Mouse (Mus musculus): ENCODE measurements at regions not wholly inside any gene's neighbourhood (a gene's known extent, or its start where the extent isn't known, plus 50 kb on each side); places are given as distances from the start of the nearest gene placed in this dataset.

GRCm38 (mm10) chr7:133379373-133379772, 222.6 kb downstream of the Tex36 start:
- H3K27ac ChIP-seq (replicated peaks; ENCODE audit: insufficient read depth, low read depth, low read length): no peak overlapping the region
- no peak overlapping the region for H3K9ac ChIP-seq (ENCODE audit: low read depth, low read length)
- WGBS: 33% methylated on average over 1 of the region's 1 CpGs
- no peaks in the 10 kb centered on the region for H3K36me3 ChIP-seq (ENCODE audit: control insufficient read depth, insufficient read depth, low read length)
- no peaks in the 10 kb centered on the region for H3K4me1 ChIP-seq (ENCODE audit: control insufficient read depth, insufficient read depth, low read length)
- no peak overlapping the region for H3K4me3 ChIP-seq (ENCODE audit: insufficient read depth, low read depth, low read length)
- TF ChIP-seq POLR2A (IDR thresholded peaks at IDR 0.05; ENCODE audit: extremely low read depth, insufficient read depth, low read length) (no peak), CTCF (IDR thresholded peaks at IDR 0.05; ENCODE audit: low read depth, low read length) (no peak)
- H3K79me2 ChIP-seq (ENCODE audit: control insufficient read depth, insufficient read depth, low read length): no peaks in the 10 kb centered on the region
- H3K27me3 ChIP-seq (ENCODE audit: control insufficient read depth, insufficient read depth, low read length): no peaks in the 10 kb centered on the region
- DNase-seq (ENCODE audit: extremely low read depth, low read depth, low spot score): no peak

- H3K4me1 ChIP-seq (ENCODE audit: control insufficient read depth, insufficient read depth, low read length): no peaks in the 10 kb centered on the region
- no peaks in the 10 kb centered on the region for H3K27me3 ChIP-seq (ENCODE audit: control insufficient read depth, insufficient read depth, low read length)
- no peak for DNase-seq (ENCODE audit: extremely low read depth, low read depth, low spot score)
- no peak overlapping the region for H3K4me3 ChIP-seq (ENCODE audit: insufficient read depth, low read depth, low read length)
- WGBS: 87% methylated on average over 5 of the region's 5 CpGs
- no peaks in the 10 kb centered on the region for H3K36me3 ChIP-seq (ENCODE audit: control insufficient read depth, insufficient read depth, low read length)
- no peak overlapping the region for H3K9ac ChIP-seq (ENCODE audit: low read depth, low read length)
- TF ChIP-seq CTCF (IDR thresholded peaks at IDR 0.05; ENCODE audit: low read depth, low read length): no peak
- no peak for TF ChIP-seq POLR2A (IDR thresholded peaks at IDR 0.05; ENCODE audit: extremely low read depth, insufficient read depth, low read length)
- H3K27ac ChIP-seq (replicated peaks; ENCODE audit: insufficient read depth, low read depth, low read length): no peak overlapping the region
- H3K79me2 ChIP-seq (ENCODE audit: control insufficient read depth, insufficient read depth, low read length): no peaks in the 10 kb centered on the region
These were observed 223.6 kb downstream of the Tex36 start for GRCm38 (mm10) chr7:133378338-133378737.

- no peak for DNase-seq (ENCODE audit: extremely low read depth, low read depth, low spot score)
- 72% methylated on average over 8 of the region's 8 CpGs for WGBS
- Histone ChIP-seq H3K9ac (ENCODE audit: low read depth, low read length) (no peak overlapping the region), H3K36me3 (ENCODE audit: control insufficient read depth, insufficient read depth, low read length) (no peaks in the 10 kb centered on the region), H3K27ac (replicated peaks; ENCODE audit: insufficient read depth, low read depth, low read length) (no peak overlapping the region), H3K4me1 (ENCODE audit: control insufficient read depth, insufficient read depth, low read length) (no peaks in the 10 kb centered on the region), H3K27me3 (ENCODE audit: control insufficient read depth, insufficient read depth, low read length) (no peaks in the 10 kb centered on the region), H3K79me2 (ENCODE audit: control insufficient read depth, insufficient read depth, low read length) (no peaks in the 10 kb centered on the region), H3K4me3 (ENCODE audit: insufficient read depth, low read depth, low read length) (no peak overlapping the region)
- TF ChIP-seq POLR2A (IDR thresholded peaks at IDR 0.05; ENCODE audit: extremely low read depth, insufficient read depth, low read length): no peak
- no peak for TF ChIP-seq CTCF (IDR thresholded peaks at IDR 0.05; ENCODE audit: low read depth, low read length)
These were observed 225.0 kb downstream of the Tex36 start for GRCm38 (mm10) chr7:133376833-133377484.

GRCm38 (mm10) chr7:133372695-133373094, 229.3 kb downstream of the Tex36 start:
- 58% methylated on average over 2 of the region's 2 CpGs for whole genome bisulfite sequencing
- H3K36me3 ChIP-seq (ENCODE audit: control insufficient read depth, insufficient read depth, low read length): no peaks in the 10 kb centered on the region
- no peak overlapping the region for H3K4me3 ChIP-seq (ENCODE audit: insufficient read depth, low read depth, low read length)
- TF ChIP-seq CTCF (IDR thresholded peaks at IDR 0.05; ENCODE audit: low read depth, low read length) (no peak), POLR2A (IDR thresholded peaks at IDR 0.05; ENCODE audit: extremely low read depth, insufficient read depth, low read length) (no peak)
- H3K27me3 ChIP-seq (ENCODE audit: control insufficient read depth, insufficient read depth, low read length): no peaks in the 10 kb centered on the region
- H3K27ac ChIP-seq (replicated peaks; ENCODE audit: insufficient read depth, low read depth, low read length): no peak overlapping the region
- no peak overlapping the region for H3K9ac ChIP-seq (ENCODE audit: low read depth, low read length)
- H3K4me1 ChIP-seq (ENCODE audit: control insufficient read depth, insufficient read depth, low read length): no peaks in the 10 kb centered on the region
- H3K79me2 ChIP-seq (ENCODE audit: control insufficient read depth, insufficient read depth, low read length): no peaks in the 10 kb centered on the region
- DNase-seq (ENCODE audit: extremely low read depth, low read depth, low spot score): no peak

- Histone ChIP-seq H3K36me3 (ENCODE audit: control insufficient read depth, insufficient read depth, low read length) (no peaks in the 10 kb centered on the region), H3K4me3 (ENCODE audit: insufficient read depth, low read depth, low read length) (no peak overlapping the region), H3K9ac (ENCODE audit: low read depth, low read length) (no peak overlapping the region), H3K4me1 (ENCODE audit: control insufficient read depth, insufficient read depth, low read length) (no peaks in the 10 kb centered on the region), H3K27ac (replicated peaks; ENCODE audit: insufficient read depth, low read depth, low read length) (no peak overlapping the region), H3K27me3 (ENCODE audit: control insufficient read depth, insufficient read depth, low read length) (no peaks in the 10 kb centered on the region), H3K79me2 (ENCODE audit: control insufficient read depth, insufficient read depth, low read length) (no peaks in the 10 kb centered on the region)
- TF ChIP-seq POLR2A (IDR thresholded peaks at IDR 0.05; ENCODE audit: extremely low read depth, insufficient read depth, low read length): no peak
- TF ChIP-seq CTCF (IDR thresholded peaks at IDR 0.05; ENCODE audit: low read depth, low read length): no peak
- WGBS: 90% methylated on average over 5 of the region's 5 CpGs
- no peak for DNase-seq (ENCODE audit: extremely low read depth, low read depth, low spot score)
These were observed 231.4 kb downstream of the Tex36 start for GRCm38 (mm10) chr7:133370542-133370941.

GRCm38 (mm10) chr7:133364601-133365000, 237.4 kb downstream of the Tex36 start:
- no peak overlapping the region for H3K27ac ChIP-seq (replicated peaks; ENCODE audit: insufficient read depth, low read depth, low read length)
- no peak overlapping the region for H3K4me3 ChIP-seq (ENCODE audit: insufficient read depth, low read depth, low read length)
- no peaks in the 10 kb centered on the region for H3K36me3 ChIP-seq (ENCODE audit: control insufficient read depth, insufficient read depth, low read length)
- no peak overlapping the region for H3K9ac ChIP-seq (ENCODE audit: low read depth, low read length)
- no peak for DNase-seq (ENCODE audit: extremely low read depth, low read depth, low spot score)
- H3K27me3 ChIP-seq (ENCODE audit: control insufficient read depth, insufficient read depth, low read length): no peaks in the 10 kb centered on the region
- no peak for TF ChIP-seq POLR2A (IDR thresholded peaks at IDR 0.05; ENCODE audit: extremely low read depth, insufficient read depth, low read length)
- TF ChIP-seq CTCF (IDR thresholded peaks at IDR 0.05; ENCODE audit: low read depth, low read length): no peak
- WGBS: 43% methylated on average over 4 of the region's 4 CpGs
- no peaks in the 10 kb centered on the region for H3K4me1 ChIP-seq (ENCODE audit: control insufficient read depth, insufficient read depth, low read length)
- no peaks in the 10 kb centered on the region for H3K79me2 ChIP-seq (ENCODE audit: control insufficient read depth, insufficient read depth, low read length)
